Mouse (Mus musculus): ENCODE results near the gene Adamtsl3.

DNA sequence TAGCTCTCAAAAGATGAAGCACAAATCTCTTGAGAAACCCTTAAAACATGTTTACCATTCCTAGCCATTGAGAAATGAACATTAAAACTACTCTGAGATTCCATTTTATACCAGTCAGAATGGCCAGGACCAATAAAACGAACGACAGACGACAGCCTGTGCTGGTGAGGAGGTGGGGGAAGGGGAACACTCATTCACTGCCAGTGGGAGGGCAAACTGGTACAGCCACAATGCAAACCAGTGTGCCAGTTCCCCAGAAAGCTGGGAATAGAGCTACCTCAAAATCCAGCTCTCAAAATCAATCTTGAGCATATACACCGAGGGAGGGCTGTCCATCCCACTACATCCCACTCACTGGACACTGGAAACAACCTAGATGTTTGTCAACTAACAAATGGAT is 8.3 kb upstream of the Adamtsl3 start:
- TF ChIP-seq CTCF (IDR thresholded peaks at IDR 0.05; ENCODE audit: extremely low read depth, insufficient read depth, low read length) (no peak), POLR2A (IDR thresholded peaks at IDR 0.05; ENCODE audit: extremely low read depth, insufficient read depth, low read length) (no peak)

Data from cortical plate, adult 2 months (tissue).